In the genomic region with DNA sequence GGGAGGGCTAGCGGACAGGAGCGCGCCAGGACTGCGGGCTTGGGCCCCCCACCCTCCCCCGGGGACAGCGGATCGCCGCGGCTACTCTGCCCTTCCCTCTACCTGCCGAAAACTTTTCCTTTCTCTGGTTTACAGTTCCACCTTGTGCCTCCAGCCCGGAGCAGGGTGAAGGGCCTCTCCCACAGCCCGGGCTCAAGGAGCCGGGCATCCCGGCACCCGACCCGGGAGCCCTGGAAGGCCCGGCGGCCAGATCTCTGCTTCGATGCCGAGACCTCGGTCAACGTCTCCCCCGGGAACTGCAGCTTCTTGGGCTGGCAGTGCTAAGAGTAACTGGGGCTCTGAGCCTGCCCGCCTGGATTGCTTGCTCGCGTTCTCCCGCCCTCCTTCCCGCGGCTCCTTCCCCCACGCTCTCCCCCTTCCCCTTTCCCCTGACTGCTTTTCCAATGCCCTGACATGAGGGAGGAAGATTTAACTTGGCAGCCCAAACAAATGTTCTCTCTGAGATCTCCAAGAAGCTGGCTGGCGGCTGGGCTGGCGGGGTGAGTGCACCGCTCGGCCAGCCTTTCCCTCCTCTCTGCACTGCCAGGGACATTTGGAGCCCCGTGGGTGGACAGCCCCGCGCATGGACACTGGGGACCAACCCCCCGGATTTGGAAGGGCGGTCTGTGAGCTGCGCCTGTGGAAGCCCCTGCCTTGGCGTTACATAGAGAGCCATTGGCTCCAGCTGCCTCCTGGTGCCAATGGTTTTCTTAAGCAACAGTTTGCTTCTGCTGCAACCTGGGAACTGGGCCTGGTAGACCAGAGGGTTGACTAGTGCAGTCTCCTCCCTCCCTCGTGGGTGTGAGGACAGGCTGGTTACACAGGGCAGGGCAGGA, we compare ENCODE assay signal across 8 mouse cellular contexts. TPM values are rescaled to one million over a fixed set of nuclear protein-coding genes. Genes with fewer than 3 reads are reported as not detected.
A peak's percentile ranks its signal among the peaks of the same experiment; 100 is the strongest.
DNase-seq lines count a peak whose midpoint lies in the region; ATAC-seq and TF ChIP-seq lines count a peak whose summit lies in the region.

No protein-coding gene starts in this region.

- no peaks in the 10 kb centered on the region for H3K27me3 ChIP-seq in MEL (ENCODE audit: control insufficient read depth in 1 of 2, insufficient read depth in 2 of 2, low read length in 2 of 2)
- no peaks in the 10 kb centered on the region for H3K27me3 ChIP-seq in forebrain, embryonic 15.5 days
- H3K27me3 ChIP-seq in hindbrain, embryonic 12.5 days, result no peaks in the 10 kb centered on the region
- no peaks in the 10 kb centered on the region for H3K27me3 ChIP-seq in lung, embryonic 16.5 days (ENCODE audit: control insufficient read depth, insufficient read depth, low read depth, low read length)

- peak overlapping the region; percentile 72 to 96 for H3K4me3 ChIP-seq in MEL (ENCODE audit: control insufficient read depth in 1 of 2, insufficient read depth in 1 of 2, low read depth in 2 of 2, low read length in 2 of 2)
- peak overlapping the region; percentile 95 for H3K4me3 ChIP-seq in forebrain, embryonic 15.5 days
- H3K4me3 ChIP-seq in hindbrain, embryonic 12.5 days, result peak overlapping the region; percentile 97
- H3K4me3 ChIP-seq in lung, embryonic 16.5 days (ENCODE audit: low read length), result peak overlapping the region; percentile 97
- H3K4me3 ChIP-seq in olfactory bulb, adult 2 months (ENCODE audit: insufficient read depth, low read depth, low read length), result peak overlapping the region; percentile 68

- H3K4me1 ChIP-seq in MEL (ENCODE audit: control insufficient read depth in 1 of 2, insufficient read depth in 2 of 2, low read length in 2 of 2), result peaks cover 2 to 27% of the 10 kb centered on the region in 2 experiments; a peak in 3 of 4 replicates
- peaks cover 71% of the 10 kb centered on the region for H3K4me1 ChIP-seq in forebrain, embryonic 15.5 days
- peaks cover 68% of the 10 kb centered on the region for H3K4me1 ChIP-seq in hindbrain, embryonic 12.5 days
- H3K4me1 ChIP-seq in lung, embryonic 16.5 days (replicated peaks; ENCODE audit: control insufficient read depth, insufficient read depth, low read length), result peaks cover 47% of the 10 kb centered on the region
- H3K4me1 ChIP-seq in olfactory bulb, adult 2 months (ENCODE audit: control insufficient read depth, insufficient read depth, low read length), result peaks cover 44% of the 10 kb centered on the region

- peak overlapping the region; percentile 77 for H3K4me2 ChIP-seq in forebrain, embryonic 15.5 days (replicated peaks)
- peak overlapping the region; percentile 93 for H3K4me2 ChIP-seq in hindbrain, embryonic 12.5 days (replicated peaks)
- H3K4me2 ChIP-seq in lung, embryonic 16.5 days (ENCODE audit: low read depth, low read length), result peak overlapping the region; percentile 90

- TF ChIP-seq EP300 in MEL (IDR thresholded peaks at IDR 0.05; ENCODE audit: low read depth in 1 of 2, low read length in 2 of 2), result no peak

- peaks cover 0 to 14% of the 10 kb centered on the region in 2 experiments; a peak in 2 of 4 replicates for H3K36me3 ChIP-seq in MEL (ENCODE audit: control insufficient read depth in 1 of 2, insufficient read depth in 2 of 2, low read length in 2 of 2)
- no peaks in the 10 kb centered on the region for H3K36me3 ChIP-seq in forebrain, embryonic 15.5 days
- H3K36me3 ChIP-seq in hindbrain, embryonic 12.5 days, result no peaks in the 10 kb centered on the region
- no peaks in the 10 kb centered on the region for H3K36me3 ChIP-seq in lung, embryonic 16.5 days (ENCODE audit: control insufficient read depth, insufficient read depth, low read length)

- no peak for ATAC-seq in forebrain, embryonic 15.5 days (replicated peaks)
- no peak for ATAC-seq in hindbrain, embryonic 12.5 days (ENCODE audit: low FRiP score)
- peak; percentile 26 for ATAC-seq in lung, embryonic 16.5 days (ENCODE audit: low read depth)

- TF ChIP-seq POLR2A in MEL (IDR thresholded peaks at IDR 0.05; ENCODE audit: control insufficient read depth in 1 of 2, insufficient read depth in 1 of 2, low read depth in 1 of 2, low read length in 2 of 2, poor library complexity in 1 of 2), result no peak
- TF ChIP-seq POLR2A in olfactory bulb, adult 2 months (IDR thresholded peaks at IDR 0.05; ENCODE audit: insufficient read depth, low read depth, low read length), result peak; percentile 40; the same call in 1 of the 2 replicates

- TF ChIP-seq RAD21 in MEL (IDR thresholded peaks at IDR 0.05; ENCODE audit: low read depth, low read length), result no peak

- TF ChIP-seq CTCF in MEL (IDR thresholded peaks at IDR 0.05 in 2 of 3, conservative IDR thresholded peaks at IDR 0.05 in 1 of 3; ENCODE audit: control insufficient read depth in 1 of 3, insufficient read depth in 1 of 3, low read depth in 2 of 3, low read length in 3 of 3, poor library complexity in 1 of 3, severe bottlenecking in 1 of 3), result no peak
- TF ChIP-seq CTCF in olfactory bulb, adult 2 months (IDR thresholded peaks at IDR 0.05; ENCODE audit: insufficient read depth, low read depth, low read length), result no peak

- peaks cover 37% of the 10 kb centered on the region for H3K79me2 ChIP-seq in MEL (ENCODE audit: control insufficient read depth, insufficient read depth, low read length, poor library complexity)

- peak overlapping the region; percentile 82 for H3K9ac ChIP-seq in MEL (ENCODE audit: control insufficient read depth, low read depth, low read length, poor library complexity, severe bottlenecking)
- peak overlapping the region; percentile 97 for H3K9ac ChIP-seq in forebrain, embryonic 15.5 days (replicated peaks)
- H3K9ac ChIP-seq in hindbrain, embryonic 12.5 days, result peak overlapping the region; percentile 100
- H3K9ac ChIP-seq in lung, embryonic 16.5 days (ENCODE audit: low read length), result peak overlapping the region; percentile 98

- DNase-seq in MEL (ENCODE audit: low read depth, low spot score), result peak; percentile 50
- peak; percentile 81 for DNase-seq in cerebellum, adult 11-12 months
- DNase-seq in layer of hippocampus, postnatal 14 days (ENCODE audit: low spot score in 2 of 2), result peak; percentile 61 to 89
- DNase-seq in urinary bladder, postnatal 14 days (ENCODE audit: low spot score), result peak; percentile 81

- no peaks in the 10 kb centered on the region for H3K9me3 ChIP-seq in MEL (replicated peaks; ENCODE audit: insufficient read depth, low read length)
- no peaks in the 10 kb centered on the region for H3K9me3 ChIP-seq in forebrain, embryonic 15.5 days
- H3K9me3 ChIP-seq in hindbrain, embryonic 12.5 days (replicated peaks), result no peaks in the 10 kb centered on the region
- H3K9me3 ChIP-seq in lung, embryonic 16.5 days (ENCODE audit: control insufficient read depth, low read length), result no peaks in the 10 kb centered on the region

- no peak overlapping the region for H3K27ac ChIP-seq in MEL (ENCODE audit: control insufficient read depth, low read depth, low read length)
- peak overlapping the region; percentile 100 for H3K27ac ChIP-seq in forebrain, embryonic 15.5 days (replicated peaks)
- H3K27ac ChIP-seq in hindbrain, embryonic 12.5 days, result peak overlapping the region; percentile 99
- H3K27ac ChIP-seq in lung, embryonic 16.5 days (ENCODE audit: low read length), result peak overlapping the region; percentile 100
- peak overlapping the region; percentile 83 for H3K27ac ChIP-seq in olfactory bulb, adult 2 months (ENCODE audit: insufficient read depth, low read depth, low read length)

- under 1% methylated on average over 42 of the region's 42 CpGs for WGBS in forebrain, embryonic 15.5 days
- under 1% methylated on average over 42 of the region's 42 CpGs for WGBS in hindbrain, embryonic 12.5 days
- 0% methylated on average over 42 of the region's 42 CpGs for WGBS in lung, embryonic 16.5 days
- under 1% methylated on average over 42 of the region's 42 CpGs for WGBS in olfactory bulb, adult 2 months

TF ChIP-seq in MEL, 35 proteins besides CTCF, POLR2A, EP300 and RAD21:
- TF ChIP-seq MAZ (IDR thresholded peaks at IDR 0.05; ENCODE audit: low read depth, low read length) (0 out of 2 replicates have a peak, but pooled peaks have one; percentile 15), NELFE (IDR thresholded peaks at IDR 0.05; ENCODE audit: low read depth, low read length) (no peak), MAX (IDR thresholded peaks at IDR 0.05; ENCODE audit: low read length) (0 out of 2 replicates have a peak, but pooled peaks have one; percentile 12)

RNA-seq across cellular contexts. Expression of a gene that starts 2.1 kb away (rescaled TPM):
- 2.7 and 3.7 TPM in 2 replicates for total RNA-seq in MEL (2012; rRNA removed)
- polyA plus RNA-seq in MEL (2012; ENCODE audit: insufficient read depth in 1 of 2, insufficient read length in 2 of 2, low read depth in 1 of 2, low replicate concordance in 2 of 2, missing spikeins in 1 of 2), result 10 to 100 TPM in 1 of 2 experiments, not detected in 1; 19.9 TPM
- polyA plus RNA-seq in forebrain, embryonic 15.5 days (2015; fragmentation: Nextera tagmentation; extraction: Ambion mirVana), result 57.5 and 63.9 TPM in 2 replicates
- 66.5 and 69.4 TPM in 2 replicates for polyA plus RNA-seq in hindbrain, embryonic 12.5 days (2016; fragmentation: Nextera tagmentation; extraction: Ambion mirVana)
- total RNA-seq in layer of hippocampus, postnatal 14 days (2021), result 100 to 1,000 TPM; 104 to 105 TPM
- polyA plus RNA-seq in lung, embryonic 16.5 days (2015; fragmentation: Nextera tagmentation; extraction: Ambion mirVana), result 20.4 and 22.4 TPM in 2 replicates
- 98.3 TPM in 1 of 2 replicates, not detected in the other for polyA plus RNA-seq in olfactory bulb, adult 2 months (2012; ENCODE audit: insufficient read depth, insufficient read length, low replicate concordance, missing spikeins)
